Mouse (Mus musculus): ENCODE results near the gene Meltf.
"Not testable (repeated sequence)": the region's sequence is repeated elsewhere in the genome, so short reads cannot be mapped to it uniquely, and the experiment has no call there.

Gene Meltf

DNA sequence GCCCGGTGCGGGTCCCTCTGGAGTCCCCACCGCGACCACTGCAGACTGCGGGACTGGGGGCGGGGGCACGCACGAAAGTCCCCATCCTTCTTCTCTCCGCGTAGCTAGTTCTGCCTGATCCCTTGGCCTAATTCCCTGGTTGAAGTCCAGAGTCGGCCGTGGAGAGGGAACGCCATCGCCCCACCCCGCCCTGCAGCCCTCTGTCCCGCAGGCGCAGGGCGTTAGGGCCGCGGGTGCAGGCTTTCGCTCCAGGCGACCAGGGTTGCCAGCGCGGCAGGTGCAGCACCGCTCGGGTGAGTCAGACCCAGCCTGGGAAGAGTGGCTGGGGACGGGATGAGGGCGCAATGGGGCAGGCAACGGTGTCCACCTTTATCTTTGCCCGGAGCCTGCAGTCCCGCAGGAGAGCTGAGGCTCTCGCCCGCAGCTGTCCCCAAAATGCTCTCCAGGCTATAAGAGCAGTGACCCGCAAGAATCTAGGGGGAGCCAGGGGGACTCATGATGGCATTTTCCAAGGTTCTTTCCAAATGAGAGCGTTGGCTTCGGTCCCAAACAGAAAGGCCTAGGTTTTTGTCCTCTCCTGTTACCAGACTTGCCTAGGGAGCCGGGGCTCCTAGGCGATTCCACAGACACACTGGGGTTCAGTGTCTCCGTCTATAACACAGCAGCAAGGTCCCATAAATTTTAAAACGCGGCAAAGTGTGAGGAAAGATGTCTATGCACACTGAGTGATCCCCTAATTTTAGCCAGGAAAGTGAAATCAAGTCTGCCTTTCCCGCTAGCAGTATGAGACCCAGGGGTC lies 55.3 kb downstream of the Meltf start, which contains the start of gene Pigz:
Gene Pigz, plus strand, starts transcription at position 101 of the 799 bp plus-strand sequence.
- no peak for DNase-seq (ENCODE audit: low spot score in 2 of 2)

- DNase-seq (ENCODE audit: low spot score in 2 of 2) = no peak
These were observed 56.0 kb downstream of the Meltf start for GRCm38 (mm10) chr16:31934550-31935010.

DNA sequence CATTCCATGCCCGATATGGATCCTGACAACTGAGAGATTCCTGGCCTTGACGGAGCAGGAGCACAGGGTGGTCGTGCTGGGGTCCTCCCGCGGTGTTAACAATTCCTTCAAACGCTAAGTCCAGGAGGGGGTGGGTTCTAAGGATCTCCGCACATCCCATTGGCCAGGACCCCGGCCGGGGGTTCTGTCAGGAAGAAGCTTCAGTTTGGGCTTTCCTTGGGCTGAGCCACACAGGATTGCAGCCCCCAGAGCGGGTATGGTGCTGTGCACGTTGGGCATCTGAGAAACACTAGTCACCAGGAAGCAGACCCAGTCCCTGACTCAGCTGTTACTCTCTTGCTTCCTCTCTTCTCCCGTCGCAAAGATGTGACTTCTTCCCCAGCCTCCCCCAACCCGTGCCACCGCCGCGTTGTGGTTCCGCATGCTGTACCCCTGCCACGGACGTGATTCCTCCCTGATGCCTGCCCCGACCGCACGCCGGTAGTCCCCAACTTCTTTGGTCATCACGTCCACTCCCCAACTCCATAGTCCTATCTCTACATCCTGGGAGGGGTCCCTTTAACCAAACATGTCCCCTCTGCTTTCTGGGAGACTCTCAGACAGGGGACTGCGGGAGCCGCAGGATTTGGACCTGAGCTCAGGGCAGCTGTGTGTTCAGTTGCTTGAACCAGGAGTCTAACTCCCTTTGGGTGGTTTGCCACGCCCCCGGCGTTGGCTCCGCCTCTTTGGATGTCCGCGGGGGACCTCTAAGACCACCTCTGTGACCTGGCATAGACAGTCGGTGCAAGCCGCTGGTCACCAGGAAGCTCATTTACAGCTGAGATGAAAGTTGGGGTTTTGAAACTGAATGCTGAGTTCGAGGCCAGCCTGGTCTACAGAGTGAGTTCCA lies 56.7 kb downstream of the Meltf start:
- peak in 1 of 2 experiments; percentile 18 for DNase-seq (ENCODE audit: low spot score in 2 of 2)

GRCm38 (mm10) chr16:31936568-31936967 lies 58.0 kb downstream of the Meltf start:
- DNase-seq (ENCODE audit: low spot score in 2 of 2) = no peak

DNA sequence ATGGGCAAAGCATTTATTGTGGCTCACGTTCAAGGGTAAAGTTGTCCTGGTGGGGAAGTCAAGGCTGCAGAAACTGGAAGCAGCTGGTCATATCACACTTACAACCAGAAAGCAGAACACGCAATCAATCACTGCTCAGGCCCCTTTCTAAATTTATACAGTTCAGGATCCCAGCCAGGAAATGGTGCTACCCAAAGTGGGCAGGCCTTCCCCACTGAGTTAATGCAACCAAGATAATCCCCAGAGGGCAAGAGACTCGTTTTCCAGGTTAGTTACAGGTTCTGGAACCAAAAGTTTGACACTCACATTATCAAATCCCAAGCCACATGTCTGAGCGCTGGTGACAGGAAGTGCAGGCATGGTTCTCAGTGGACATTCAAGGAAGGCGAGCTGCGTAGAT lies 60.2 kb downstream of the Meltf start:
- no peak for DNase-seq (ENCODE audit: low spot score in 2 of 2)

DNA sequence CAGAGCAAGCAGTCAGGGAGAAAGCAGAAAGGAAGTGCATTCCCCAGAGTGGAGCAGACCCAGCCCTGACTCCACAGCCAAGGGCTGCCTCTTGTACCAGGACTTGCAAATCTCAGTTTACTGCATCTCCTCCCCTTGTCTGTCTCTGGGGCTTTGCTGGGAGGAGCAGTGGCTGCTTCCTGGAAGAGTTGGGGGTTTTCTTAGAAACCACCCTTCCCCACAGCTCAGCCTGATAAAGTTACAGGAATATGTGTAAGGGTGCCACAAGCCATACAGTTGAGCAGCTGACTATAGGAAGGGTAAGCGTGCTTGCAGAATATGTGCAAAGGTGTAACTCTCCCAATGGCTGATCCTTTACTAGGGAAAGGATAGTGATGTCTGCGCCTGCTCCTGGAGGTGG lies 62.0 kb downstream of the Meltf start:
- DNase-seq (ENCODE audit: low spot score in 2 of 2) = no peak

DNA sequence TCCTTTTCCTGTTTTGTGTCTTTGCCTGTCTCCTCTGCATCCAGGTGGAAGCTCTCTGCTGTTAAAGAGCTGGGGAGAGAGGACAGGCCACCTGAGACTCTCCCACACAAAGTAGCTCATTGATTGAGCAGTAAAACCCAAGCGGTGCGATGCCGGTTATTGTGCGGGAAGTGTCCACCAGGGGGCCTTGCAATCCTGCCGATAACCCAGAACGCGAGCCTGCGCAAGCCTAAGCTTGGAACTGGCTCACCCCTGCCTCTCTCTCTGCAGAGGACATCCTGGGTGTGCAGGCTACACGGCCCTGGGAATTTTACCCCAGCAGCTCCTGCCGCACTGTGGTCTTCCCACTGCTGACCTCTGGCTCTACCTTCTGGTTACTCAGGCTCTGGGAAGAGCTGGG lies 65.4 kb downstream of the Meltf start:
- peak; percentile 65 to 70 for DNase-seq (ENCODE audit: low spot score in 2 of 2)

GRCm38 (mm10) chr16:31944698-31945255 lies 66.2 kb downstream of the Meltf start:
- DNase-seq (ENCODE audit: low spot score in 2 of 2) = no peak

GRCm38 (mm10) chr16:31945372-31945771 lies 66.8 kb downstream of the Meltf start:
- DNase-seq (ENCODE audit: low spot score in 2 of 2) = no peak

GRCm38 (mm10) chr16:31945986-31946385 lies 67.4 kb downstream of the Meltf start:
- not testable (repeated sequence) for DNase-seq (ENCODE audit: low spot score in 2 of 2)

- DNase-seq (ENCODE audit: low spot score in 2 of 2) = no peak
These were observed 68.7 kb downstream of the Meltf start for GRCm38 (mm10) chr16:31947333-31947732.

DNA sequence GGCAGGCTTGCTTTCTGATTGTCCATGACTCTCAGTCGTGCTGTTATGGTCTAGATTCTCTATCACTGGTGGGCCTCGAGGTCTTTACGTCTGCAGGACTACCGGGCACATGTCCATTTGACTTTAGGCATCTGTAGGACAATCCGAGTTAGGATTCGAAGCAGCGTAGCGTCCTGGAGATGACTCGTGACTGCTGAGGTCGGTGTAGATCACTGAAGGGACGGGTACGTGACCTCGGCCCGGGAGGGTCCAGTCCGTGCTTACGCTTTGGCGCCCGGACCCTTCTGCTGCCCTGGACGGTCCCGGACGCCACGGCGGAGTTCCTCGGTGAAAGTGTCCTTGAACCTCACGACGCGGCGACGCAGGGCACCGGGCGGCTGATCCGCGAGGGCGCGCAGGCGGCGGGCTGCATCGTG lies 69.3 kb downstream of the Meltf start:
- no peak for DNase-seq (ENCODE audit: low spot score in 2 of 2)

DNA sequence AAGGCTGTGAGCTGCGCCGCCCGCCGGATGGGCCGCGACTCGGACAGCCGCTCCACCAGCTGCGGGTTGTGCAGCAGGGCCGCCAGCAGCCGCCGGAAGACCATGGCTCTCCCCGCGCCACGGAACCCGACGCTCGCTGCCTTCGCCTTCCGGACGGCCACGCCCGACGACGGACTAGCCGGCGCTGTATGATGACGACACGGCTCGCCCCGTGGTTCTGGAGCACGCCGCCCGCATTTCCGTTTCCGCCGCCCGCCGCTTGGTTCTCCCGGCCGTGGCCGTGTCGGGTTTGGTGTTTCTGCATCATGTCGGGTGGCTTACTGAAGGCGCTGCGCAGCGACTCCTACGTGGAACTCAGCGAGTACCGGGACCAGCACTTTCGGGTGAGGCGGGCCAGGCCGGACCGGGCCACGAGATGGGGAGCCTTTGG lies 69.8 kb downstream of the Meltf start, which contains the start of the genes 0610012G03Rik and Ncbp2:
Gene 0610012G03Rik, minus strand, starts transcription at position 150 of the 430 bp plus-strand sequence.
Gene Ncbp2, plus strand, starts transcription at position 169 of the 430 bp plus-strand sequence.
- peak; percentile 93 for DNase-seq (ENCODE audit: low spot score in 2 of 2)

Data from spleen, postnatal 36 days (tissue).